Mouse (Mus musculus) megakaryocyte-erythroid progenitor cell, adult 5-6 weeks (primary cell): ENCODE results near the gene Slco2a1. TPM values are rescaled to one million over a fixed set of nuclear protein-coding genes. Genes with fewer than 3 reads are reported as not detected.

ENCODE experiments used
- ATAC-seq: replicated peaks from 2 replicates; pipeline ENCODE4 v1.8.0; 2016; ENCODE audit warnings: mild to moderate bottlenecking, inconsistent platforms; ENCODE audit not compliant: severe bottlenecking, poor library complexity, low FRiP score, low TSS enrichment
- total RNA-seq, 2 experiments: library from RNA; stranded (forward) in 1 of 2; stranded (reverse) in 1 of 2; fragments of 200-1000, 215-1000 nt in 1 of 2; fragments of >200 nt in 1 of 2; fragmentation: Nextera tagmentation in 1 of 2; gene quantifications; 2 replicates each; pipeline ENCODE4 v1.2.3; 2014 to 2017

Gene Slco2a1
- total RNA-seq (2014; fragmentation: Nextera tagmentation) = not detected in 2 replicates
- total RNA-seq (2017) = not detected in 2 replicates

DNA sequence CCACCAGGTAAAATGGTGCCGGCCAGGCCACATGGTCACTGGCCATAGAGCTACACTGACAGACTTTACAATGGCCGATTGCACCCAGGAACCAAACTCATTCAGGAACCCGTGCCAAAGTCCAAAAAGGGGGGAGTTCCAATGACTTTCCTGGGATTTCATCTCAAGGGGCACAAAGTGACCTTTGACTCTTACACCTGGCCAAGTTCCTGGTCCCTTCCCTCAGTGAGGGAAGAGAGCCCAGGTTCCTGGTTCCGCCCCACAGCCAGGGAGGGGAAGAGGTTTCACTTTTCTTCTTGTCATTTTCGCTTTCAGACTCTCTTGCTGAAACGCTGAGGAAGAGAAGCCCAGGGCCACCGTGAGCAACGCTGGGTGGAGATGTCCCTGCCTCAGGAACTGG, at the start of gene Slco2a1:
Gene Slco2a1 (plus strand): TSS at position 251 of the 400 bp plus-strand sequence.
- ATAC-seq = no peak

DNA sequence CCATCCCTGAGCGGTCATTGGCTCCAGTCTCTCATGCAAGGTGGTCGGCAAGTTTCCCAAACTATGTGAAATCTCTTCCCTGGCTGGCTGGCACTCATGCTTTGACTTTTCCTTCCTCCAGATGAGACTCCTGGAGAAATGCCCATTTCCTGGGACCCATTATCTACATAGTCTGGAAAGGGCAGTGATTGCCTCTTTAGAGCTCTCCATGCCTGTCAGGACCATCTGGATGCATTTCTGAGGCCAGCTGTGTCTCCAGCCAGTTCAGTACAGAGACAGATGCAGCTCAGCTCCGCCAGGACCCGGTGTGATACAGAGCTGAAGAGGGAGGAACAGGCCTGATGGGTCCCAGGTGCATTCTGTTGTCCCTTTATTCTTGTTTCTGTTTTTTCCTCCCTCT, 46.3 kb upstream of the Slco2a1 start:
- no peak for ATAC-seq

DNA sequence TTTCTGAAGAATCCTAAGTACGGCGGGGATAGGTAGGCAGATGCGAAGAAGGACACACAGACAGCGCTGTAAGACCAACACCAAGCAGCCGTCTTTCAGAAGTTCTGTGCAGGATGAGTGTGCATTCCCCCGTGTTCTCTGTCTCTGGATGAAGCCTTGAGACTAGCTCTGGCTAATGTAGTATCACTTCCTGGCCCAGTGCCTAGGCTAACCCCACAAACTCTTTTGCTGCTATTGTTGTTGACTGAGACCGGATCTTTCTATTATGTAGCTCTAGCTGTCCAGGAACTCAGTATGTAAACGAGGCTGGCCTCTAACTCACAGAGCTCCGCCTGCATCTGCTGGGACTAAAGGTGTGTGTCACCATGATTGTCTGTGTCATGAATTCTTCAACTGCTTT, 43.6 kb upstream of the Slco2a1 start:
- ATAC-seq = no peak

GRCm38 (mm10) chr9:102946469-102947015, 42.0 kb upstream of the Slco2a1 start:
- no peak for ATAC-seq

DNA sequence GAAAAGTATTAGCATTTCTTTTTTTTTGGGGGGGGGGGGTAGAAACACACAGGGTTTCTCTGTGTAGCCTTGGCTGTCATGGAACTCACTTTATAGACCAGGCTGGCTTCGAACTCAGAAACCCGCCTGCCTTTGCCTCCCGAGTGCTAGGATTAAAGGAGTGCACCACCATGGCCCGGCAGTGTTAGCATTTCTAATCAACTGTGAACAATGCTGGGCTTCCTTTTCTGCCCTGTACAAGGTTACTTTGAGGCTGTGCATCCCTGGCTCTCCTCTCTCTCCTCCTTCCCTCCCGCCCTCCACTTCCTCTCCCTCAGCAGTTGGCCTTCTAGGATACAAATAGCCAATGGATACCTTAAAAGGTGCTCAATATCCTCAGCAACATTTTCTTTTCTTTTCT, 39.8 kb upstream of the Slco2a1 start:
- ATAC-seq = no peak

- ATAC-seq = no peak
Measured at GRCm38 (mm10) chr9:102951091-102951994, 37.2 kb upstream of the Slco2a1 start.

DNA sequence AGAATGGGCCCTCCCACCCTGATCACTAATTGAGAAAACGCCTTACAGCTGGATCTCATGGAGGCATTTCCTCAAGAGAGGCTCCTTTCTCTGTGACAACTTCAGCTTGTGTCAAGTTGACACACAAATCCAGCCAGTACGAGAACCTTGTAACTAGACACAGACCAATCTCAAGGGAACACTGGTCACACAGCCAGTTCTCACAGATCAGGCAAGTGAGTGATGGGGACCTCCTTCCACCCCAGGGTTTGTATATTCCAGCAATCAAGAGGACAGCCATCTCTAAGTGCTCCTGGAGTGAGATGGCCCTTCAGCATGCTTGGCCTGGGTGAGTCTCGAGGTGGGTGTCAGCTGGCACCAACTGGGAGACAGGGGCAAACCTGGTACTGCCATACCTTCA, 32.6 kb upstream of the Slco2a1 start:
- no peak for ATAC-seq

GRCm38 (mm10) chr9:102958703-102959102, 29.8 kb upstream of the Slco2a1 start:
- no peak for ATAC-seq

DNA sequence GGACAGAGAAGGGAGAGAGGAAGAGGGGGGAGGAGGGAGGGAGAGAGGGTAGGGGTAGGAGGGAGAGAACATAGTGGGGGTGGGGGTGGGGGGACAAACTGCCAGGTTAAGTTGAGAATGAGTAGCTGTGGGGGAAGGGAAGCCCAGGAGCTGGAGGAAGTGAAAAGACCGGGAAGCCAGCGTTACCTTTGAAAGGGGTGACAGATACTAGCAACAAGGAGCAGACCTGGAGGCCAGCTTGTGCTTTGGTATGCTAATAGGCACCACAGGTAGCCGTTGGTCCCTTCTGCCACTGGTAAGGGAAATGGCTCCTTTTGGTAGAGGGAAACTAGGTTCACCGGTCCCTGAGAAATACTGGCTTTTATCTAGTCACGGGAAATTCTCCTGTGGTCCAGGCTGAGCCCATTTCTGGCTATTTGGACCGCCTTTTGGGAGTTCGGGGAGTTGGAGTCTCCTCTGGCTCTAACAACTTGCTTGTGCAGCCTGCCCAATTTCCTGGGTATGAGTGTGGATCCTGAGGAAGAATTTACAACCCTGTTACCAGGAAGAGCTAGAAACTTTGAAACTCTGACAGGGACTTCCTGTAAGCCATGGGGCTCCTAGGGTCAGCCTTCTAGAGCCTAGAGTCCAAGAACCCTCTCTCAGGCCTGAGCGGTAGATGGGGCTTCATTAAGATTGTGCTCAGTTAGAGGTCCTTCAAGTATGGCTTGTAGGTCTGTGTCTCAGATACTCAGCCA, 27.0 kb upstream of the Slco2a1 start:
- no peak for ATAC-seq

DNA sequence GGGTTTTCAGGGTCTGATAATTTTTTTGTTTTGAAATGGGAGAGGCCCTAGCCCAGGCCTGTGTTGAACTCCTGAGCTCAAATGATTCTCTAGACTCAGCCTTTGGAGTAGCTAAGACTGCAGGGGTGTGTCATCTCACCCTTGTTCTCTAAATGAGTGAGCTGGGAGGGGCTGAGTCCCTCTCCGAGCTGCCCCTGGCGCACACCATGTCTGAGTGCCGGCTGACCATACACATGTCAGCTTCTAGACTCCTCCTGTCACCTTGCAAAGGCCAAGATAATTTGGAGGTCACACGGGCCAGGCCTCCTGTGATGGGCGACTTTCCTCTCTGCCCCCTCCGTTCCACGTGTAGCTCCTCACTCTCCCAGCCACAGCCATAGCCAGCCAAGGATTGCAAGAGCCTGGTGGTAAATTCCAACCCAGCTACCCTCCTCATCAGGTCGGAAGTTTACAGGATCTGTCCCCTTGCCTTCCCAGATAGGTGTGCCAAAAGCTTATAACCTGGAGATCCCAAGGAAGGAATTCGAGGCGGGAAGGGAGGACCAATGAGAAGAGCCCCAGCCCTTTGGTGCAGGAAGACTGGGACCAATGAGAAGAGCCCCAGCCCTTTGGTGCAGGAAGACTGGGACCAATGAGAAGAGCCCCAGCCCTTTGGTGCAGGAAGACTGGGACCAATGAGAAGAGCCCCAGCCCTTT, 26.3 kb upstream of the Slco2a1 start:
- no peak for ATAC-seq

- ATAC-seq = no peak
Measured at GRCm38 (mm10) chr9:102963321-102963720, 25.2 kb upstream of the Slco2a1 start.

DNA sequence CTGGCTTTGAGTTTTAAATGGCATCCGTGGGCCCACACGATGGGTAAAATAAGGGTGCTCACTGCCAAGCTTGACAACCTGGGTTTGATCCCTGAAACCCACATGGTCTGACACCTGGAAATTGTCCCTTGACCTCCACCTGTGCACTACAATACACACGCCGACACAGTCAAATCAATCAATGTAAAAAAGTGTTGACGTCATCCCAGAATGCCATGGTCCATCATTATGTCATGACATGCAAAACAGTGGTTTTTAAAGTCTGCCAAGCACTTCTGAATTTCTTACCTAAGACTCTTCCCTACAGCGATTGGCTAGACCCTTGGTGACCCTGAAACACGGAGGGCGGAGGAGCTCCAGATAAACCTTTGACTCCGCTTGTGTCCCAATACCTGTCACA, 23.9 kb upstream of the Slco2a1 start:
- ATAC-seq = no peak

DNA sequence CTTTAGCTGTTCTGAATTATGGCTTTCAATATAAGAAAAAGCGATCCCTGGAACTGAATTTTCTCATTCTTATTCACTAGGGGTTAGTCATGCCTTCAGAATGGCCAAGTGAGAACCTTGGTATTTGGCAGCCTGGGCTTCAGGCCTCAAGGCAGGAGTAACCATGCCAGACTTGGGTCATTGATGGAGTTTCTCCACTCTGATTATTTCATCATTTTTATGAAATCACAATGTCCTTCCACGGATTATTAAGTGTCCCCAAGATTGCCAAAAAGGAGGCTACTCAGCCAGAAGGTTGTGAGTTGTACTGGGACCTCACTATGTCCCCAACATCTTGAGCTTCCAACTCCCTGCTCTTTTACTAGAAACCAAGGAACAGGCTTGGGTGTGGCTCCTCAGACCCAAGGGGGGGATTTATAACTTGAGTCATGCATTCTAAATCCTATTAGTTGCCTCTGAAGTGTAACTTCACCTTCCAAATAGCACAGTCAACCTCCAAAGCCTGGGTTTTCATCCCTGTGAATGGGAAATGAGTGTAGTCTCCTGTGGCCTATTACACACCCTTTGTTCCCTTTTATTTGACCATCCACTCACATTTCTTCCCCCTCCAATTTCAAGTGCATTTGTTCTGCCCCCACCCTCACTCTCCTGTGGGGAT, 16.0 kb upstream of the Slco2a1 start:
- no peak for ATAC-seq

DNA sequence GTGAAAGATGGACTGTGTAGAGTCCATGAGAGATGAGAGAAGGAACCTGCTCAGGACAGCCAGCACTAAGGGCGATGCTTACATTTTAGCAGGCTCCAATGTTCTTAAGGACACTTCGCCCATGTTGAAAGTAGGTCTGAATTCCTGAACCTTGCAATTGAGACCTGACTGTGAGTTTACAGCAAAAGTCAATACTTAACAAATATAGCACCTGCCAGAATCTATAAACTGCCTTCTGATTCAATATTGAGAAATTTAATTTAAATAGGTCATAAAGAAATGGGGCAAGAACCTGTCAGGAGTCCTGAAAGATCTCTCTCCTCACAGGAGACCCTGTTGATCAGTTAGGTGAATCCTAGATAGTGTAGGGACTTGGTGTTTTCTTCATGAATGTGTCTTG, 12.6 kb upstream of the Slco2a1 start:
- ATAC-seq = no peak

DNA sequence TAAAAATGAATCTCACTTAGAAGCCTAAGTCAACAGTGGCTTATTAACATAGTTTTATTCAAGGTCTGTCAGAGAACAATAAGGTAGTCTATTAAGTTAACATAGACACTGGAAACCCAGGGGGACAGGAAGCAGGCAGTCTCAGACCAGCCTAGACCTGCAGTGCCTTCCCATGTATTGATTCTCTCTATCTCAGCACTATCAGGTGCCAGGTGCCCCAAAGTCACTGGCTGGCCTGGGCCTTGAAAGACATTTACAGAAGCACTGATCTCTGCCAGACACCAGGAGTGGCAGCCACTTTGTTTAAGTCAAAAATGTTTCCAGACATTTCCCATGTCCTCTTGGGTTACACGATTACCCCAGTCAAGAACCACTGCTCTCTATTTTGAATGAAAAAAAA, 11.4 kb upstream of the Slco2a1 start:
- no peak for ATAC-seq

- ATAC-seq = no peak
Measured at GRCm38 (mm10) chr9:102977791-102978492, 10.6 kb upstream of the Slco2a1 start.

DNA sequence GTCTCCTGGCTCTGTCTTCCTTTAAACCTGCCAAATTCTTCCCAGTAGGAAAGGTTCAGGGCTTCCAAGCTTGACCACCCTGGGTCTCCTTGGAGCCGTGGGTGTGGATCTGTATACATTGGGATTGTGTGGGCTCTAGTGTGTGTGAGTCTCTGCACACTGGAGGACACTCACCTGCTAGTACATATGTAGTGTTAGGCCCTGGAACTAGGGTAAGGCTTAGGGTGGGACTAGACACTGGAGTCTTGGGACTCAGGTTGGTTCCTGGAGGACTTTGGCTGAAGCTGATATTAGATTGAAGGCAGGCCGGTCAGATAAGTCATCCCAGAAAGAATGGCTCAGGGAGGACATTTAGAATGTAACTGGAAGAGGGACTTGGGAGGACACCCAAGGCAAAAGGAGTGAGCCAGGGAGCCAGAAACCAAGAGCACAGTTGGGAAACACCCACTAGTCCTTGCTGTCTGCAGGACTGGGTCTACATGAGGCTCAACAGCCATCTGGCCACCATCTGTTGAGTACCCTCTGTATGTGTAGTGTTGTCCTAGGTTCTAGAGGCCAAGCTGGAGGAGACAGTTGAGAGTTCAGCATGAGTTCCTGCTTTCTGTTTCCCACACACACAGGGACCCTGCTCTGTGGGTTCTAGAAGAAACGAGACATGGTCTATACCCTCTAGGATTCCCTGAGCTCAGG, 9.4 kb upstream of the Slco2a1 start:
- ATAC-seq = no peak

DNA sequence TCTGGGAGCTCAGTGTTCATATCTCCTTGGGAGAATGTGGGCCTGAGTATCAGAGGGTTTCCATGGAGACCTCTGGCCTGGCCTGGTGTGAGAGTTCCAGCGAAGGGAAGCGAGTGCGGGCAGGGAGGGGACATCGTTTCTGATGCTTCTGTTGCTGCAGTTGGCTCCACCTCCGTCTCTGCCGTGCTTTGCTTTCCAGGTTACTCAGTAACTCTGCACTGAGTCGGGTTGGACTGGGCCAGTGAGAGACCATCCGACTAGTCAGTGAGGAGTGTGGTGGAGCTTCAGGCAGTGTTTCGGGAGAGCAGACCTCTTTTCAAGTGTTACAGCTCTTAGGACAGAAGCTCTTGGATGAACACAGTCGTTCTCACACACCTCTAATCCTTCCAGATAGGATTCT, 8.6 kb upstream of the Slco2a1 start:
- no peak for ATAC-seq
